Mouse (Mus musculus) embryonic facial prominence, embryonic 12.5 days (tissue): ENCODE results near the gene Rhof. TPM values are rescaled to one million over a fixed set of nuclear protein-coding genes. Genes with fewer than 3 reads are reported as not detected.
A peak's percentile ranks its signal among the peaks of the same experiment; 100 is the strongest.

ENCODE experiments used
- ATAC-seq: fragments of 200-750 bp; cut with Nextera tagmentation; 2 replicates; pipeline ENCODE4 v1.8.0; 2017; ENCODE audit not compliant: insufficient number of reproducible peaks, insufficient read depth, low FRiP score, low TSS enrichment
- H3K27ac ChIP-seq: fragments of 300-500 bp; sonication (generic); 2 replicates; pipeline ENCODE4 v1.5.1; 2016; ENCODE audit warnings: mild to moderate bottlenecking
- H3K27me3 ChIP-seq: fragments of 300-500 bp; sonication (generic); 2 replicates; pipeline ENCODE4 v1.6.1; 2016; ENCODE audit warnings: mild to moderate bottlenecking, moderate library complexity
- H3K36me3 ChIP-seq: fragments of 300-500 bp; sonication (generic); 2 replicates; pipeline ENCODE4 v1.6.1; 2016; ENCODE audit warnings: mild to moderate bottlenecking
- H3K4me1 ChIP-seq: fragments of 300-500 bp; sonication (generic); 2 replicates; pipeline ENCODE4 v1.6.1; 2016
- H3K4me2 ChIP-seq: fragments of 300-500 bp; sonication (generic); replicated peaks from 2 replicates; pipeline ENCODE4 v1.6.1; 2016; ENCODE audit warnings: mild to moderate bottlenecking, moderate library complexity
- H3K4me3 ChIP-seq: fragments of 300-500 bp; sonication (generic); 2 replicates; pipeline ENCODE4 v1.5.1; 2016; ENCODE audit warnings: mild to moderate bottlenecking
- H3K9ac ChIP-seq: fragments of 300-500 bp; sonication (generic); 2 replicates; pipeline ENCODE4 v1.6.1; 2016; ENCODE audit warnings: mild to moderate bottlenecking, moderate library complexity
- H3K9me3 ChIP-seq: fragments of 300-500 bp; sonication (generic); 2 replicates; pipeline ENCODE4 v1.6.1; 2016; ENCODE audit warnings: mild to moderate bottlenecking, moderate library complexity
- WGBS: fragments of 180-500 bp; shearing (Covaris S2); methylation state at CpG from one replicate; pipeline ENCODE4 v1.1.7; 2016; 5-methylcytosine and 5-hydroxymethylcytosine counted together
- polyA plus RNA-seq: library from polyadenylated mRNA; unstranded; fragments of >200 nt; fragmentation: Nextera tagmentation; extraction: Ambion mirVana; gene quantifications from 2 replicates; pipeline ENCODE4 v1.2.1, GENCODE M21; 2016

Gene Rhof
- polyA plus RNA-seq, 1 experiment from 2014 or later: 2.9 TPM

DNA sequence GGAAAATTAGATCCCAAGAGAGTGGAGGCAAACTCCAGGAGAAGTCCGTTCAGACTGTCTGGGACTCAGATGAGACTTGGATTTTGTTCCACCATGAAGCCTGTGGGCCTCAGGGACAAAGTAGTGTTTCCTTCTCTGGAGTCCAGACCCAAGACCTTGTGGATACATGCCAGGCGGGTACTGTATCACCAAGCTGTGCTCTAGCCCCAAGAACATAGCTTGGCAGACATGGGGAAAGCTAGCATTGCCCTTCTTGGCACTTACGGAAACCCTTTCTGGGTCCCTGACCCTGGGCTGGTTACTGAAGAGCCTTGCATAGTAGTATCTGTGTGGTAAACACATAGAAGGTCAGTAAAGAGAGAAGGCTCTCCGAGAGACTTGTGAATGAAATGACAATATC lies 27.0 kb upstream of the Rhof start:
- Histone ChIP-seq H3K27ac (no peak overlapping the region), H3K4me2 (no peak overlapping the region), H3K9ac (no peak overlapping the region), H3K4me1 (no peaks in the 10 kb centered on the region), H3K36me3 (peaks cover 86% of the 10 kb centered on the region), H3K4me3 (no peak overlapping the region), H3K9me3 (no peaks in the 10 kb centered on the region), H3K27me3 (no peaks in the 10 kb centered on the region)
- ATAC-seq: no peak
- 90% methylated on average over 4 of the region's 4 CpGs for WGBS

- ATAC-seq: no peak
- H3K27ac ChIP-seq: no peak overlapping the region
- H3K4me2 ChIP-seq: no peak overlapping the region
- 86% methylated on average over 4 of the region's 4 CpGs for WGBS
- no peak overlapping the region for H3K9ac ChIP-seq
- no peaks in the 10 kb centered on the region for H3K9me3 ChIP-seq
- H3K36me3 ChIP-seq: peaks cover 85% of the 10 kb centered on the region
- no peaks in the 10 kb centered on the region for H3K4me1 ChIP-seq
- H3K4me3 ChIP-seq: no peak overlapping the region
- no peaks in the 10 kb centered on the region for H3K27me3 ChIP-seq
Measured at GRCm38 (mm10) chr5:123157972-123158371, 25.5 kb upstream of the Rhof start.

DNA sequence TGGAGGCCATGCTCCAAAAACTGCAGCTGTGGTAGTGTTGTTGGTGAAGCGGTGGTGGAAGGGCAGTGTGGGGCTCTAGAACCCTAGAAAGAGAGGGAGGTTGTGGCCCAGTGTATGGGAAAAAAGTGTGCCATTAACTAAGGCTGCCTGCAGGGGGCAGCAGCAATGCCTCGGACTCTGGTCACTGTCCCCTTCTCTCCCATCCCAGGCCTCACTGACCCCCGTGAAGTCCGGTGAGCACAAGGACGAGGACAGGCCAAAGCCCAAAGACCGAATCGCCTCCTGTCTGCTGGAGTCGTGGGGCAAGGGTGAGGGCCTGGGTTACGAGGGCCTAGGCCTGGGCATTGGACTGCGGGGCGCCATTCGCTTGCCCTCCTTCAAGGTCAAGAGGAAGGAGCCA lies 24.3 kb upstream of the Rhof start:
- Histone ChIP-seq H3K9ac (no peak overlapping the region), H3K27me3 (no peaks in the 10 kb centered on the region), H3K36me3 (peaks cover 86% of the 10 kb centered on the region), H3K4me3 (no peak overlapping the region), H3K4me2 (no peak overlapping the region), H3K4me1 (no peaks in the 10 kb centered on the region), H3K9me3 (no peaks in the 10 kb centered on the region), H3K27ac (no peak overlapping the region)
- 91% methylated on average over 12 of the region's 12 CpGs for WGBS
- ATAC-seq: no peak

DNA sequence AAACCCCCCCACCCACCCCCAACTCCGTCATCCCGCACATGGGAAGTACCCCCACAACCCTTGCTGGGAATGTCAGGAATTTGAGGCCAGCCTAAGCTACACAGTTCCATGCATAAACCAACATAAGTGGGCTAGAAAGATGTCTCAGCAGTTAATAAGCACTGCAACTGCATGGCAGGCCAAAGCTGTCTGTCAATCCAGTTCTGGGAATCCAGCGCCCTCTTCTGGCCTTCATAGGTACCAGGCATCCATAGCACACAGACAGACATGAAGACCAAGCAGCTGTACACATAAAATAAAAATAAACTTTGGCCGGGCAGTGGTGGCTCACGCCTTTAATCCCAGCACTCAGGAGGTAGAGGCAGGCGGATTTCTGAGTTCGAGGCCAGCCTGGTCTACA lies 22.9 kb upstream of the Rhof start:
- no peak overlapping the region for H3K27ac ChIP-seq
- no peak overlapping the region for H3K4me2 ChIP-seq
- H3K4me1 ChIP-seq: peaks cover 9% of the 10 kb centered on the region
- ATAC-seq: no peak
- H3K4me3 ChIP-seq: no peak overlapping the region
- no peaks in the 10 kb centered on the region for H3K27me3 ChIP-seq
- no peak overlapping the region for H3K9ac ChIP-seq
- 56% methylated on average over 7 of the region's 7 CpGs for WGBS
- H3K36me3 ChIP-seq: peaks cover 83% of the 10 kb centered on the region
- no peaks in the 10 kb centered on the region for H3K9me3 ChIP-seq

- 62% methylated on average over 1 of the region's 1 CpGs for WGBS
- Histone ChIP-seq H3K27ac (no peak overlapping the region), H3K4me2 (no peak overlapping the region), H3K4me1 (peaks cover 32% of the 10 kb centered on the region), H3K4me3 (no peak overlapping the region), H3K9ac (no peak overlapping the region), H3K9me3 (no peaks in the 10 kb centered on the region), H3K36me3 (peaks cover 73% of the 10 kb centered on the region), H3K27me3 (no peaks in the 10 kb centered on the region)
- ATAC-seq: no peak
Measured at GRCm38 (mm10) chr5:123152901-123153300, 20.4 kb upstream of the Rhof start.

DNA sequence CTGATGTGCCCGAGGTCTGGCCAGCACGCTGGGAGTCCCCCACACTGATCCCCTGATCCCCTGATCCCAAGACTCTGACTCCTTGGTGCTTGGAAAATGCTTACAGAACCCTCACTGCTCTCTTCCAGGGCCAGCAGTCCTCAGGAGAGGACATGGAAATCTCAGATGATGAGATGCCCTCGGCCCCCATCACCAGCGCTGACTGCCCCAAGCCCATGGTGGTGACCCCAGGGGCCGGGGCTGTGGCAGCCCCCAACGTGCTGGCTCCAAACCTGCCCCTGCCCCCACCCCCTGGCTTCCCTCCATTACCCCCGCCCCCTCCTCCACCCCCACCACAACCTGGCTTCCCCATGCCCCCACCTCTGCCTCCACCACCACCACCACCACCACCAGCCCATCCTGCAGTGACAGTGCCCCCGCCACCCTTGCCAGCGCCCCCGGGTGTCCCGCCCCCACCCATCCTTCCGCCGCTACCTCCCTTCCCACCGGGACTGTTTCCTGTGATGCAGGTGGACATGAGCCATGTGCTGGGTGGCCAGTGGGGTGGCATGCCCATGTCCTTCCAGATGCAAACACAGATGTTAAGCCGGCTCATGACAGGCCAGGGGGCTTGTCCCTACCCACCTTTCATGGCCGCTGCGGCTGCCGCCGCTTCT lies 19.3 kb upstream of the Rhof start:
- Histone ChIP-seq H3K4me3 (no peak overlapping the region), H3K36me3 (peaks cover 73% of the 10 kb centered on the region), H3K9ac (no peak overlapping the region), H3K27me3 (no peaks in the 10 kb centered on the region), H3K27ac (no peak overlapping the region), H3K9me3 (no peaks in the 10 kb centered on the region), H3K4me1 (peaks cover 32% of the 10 kb centered on the region), H3K4me2 (no peak overlapping the region)
- WGBS: 92% methylated on average over 18 of the region's 19 CpGs
- no peak for ATAC-seq

DNA sequence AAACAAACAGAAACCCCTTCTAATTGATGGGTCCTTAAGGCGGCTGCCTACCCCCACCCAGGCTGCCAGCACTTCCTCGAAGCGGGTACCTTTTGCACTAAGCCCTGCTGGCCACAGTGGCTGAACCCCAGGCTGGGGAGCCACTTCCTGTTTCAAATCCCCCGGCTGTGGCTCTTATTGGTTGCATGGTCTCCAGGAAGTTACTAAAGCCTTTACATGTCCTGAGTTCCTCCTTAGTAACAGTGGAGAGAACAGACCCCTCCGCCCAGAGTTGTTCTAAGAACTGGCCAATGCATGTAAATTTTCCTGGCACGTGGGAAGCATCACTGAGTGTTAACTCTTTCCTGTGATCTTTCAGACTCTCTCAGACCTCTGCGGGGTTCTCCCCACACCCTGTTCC lies 18.6 kb upstream of the Rhof start:
- Histone ChIP-seq H3K27ac (no peak overlapping the region), H3K9me3 (no peaks in the 10 kb centered on the region), H3K9ac (0 out of 2 replicates have a peak overlapping the region, but pooled peaks have one; percentile 7), H3K4me3 (peak overlapping the region; percentile 30), H3K4me2 (peak overlapping the region; percentile 53), H3K36me3 (peaks cover 77% of the 10 kb centered on the region), H3K27me3 (no peaks in the 10 kb centered on the region), H3K4me1 (peaks cover 37% of the 10 kb centered on the region)
- no peak for ATAC-seq
- 35% methylated on average over 7 of the region's 7 CpGs for WGBS

DNA sequence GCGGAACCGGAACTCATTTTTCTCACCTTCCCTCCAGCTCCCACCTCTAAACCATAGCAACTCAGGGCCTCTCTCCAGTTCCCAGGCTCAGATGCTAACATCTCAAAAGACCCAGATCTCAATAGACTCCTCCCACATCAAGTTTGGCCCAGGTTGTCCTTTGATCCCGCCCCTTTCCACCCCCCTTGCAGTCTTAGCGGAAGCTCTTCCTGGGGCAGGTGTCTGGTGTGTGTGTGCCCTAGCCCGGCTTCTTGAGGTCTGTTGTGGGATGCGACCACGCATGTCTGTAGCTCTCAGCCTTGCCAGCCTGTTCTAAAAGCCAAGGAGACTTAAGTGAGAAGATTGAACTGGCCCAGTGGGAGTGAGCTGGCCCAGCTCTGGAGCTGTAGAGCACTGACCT lies 18.1 kb upstream of the Rhof start:
- no peaks in the 10 kb centered on the region for H3K9me3 ChIP-seq
- ATAC-seq: no peak
- H3K4me1 ChIP-seq: peaks cover 41% of the 10 kb centered on the region
- H3K9ac ChIP-seq: 0 out of 2 replicates have a peak overlapping the region, but pooled peaks have one; percentile 7
- H3K36me3 ChIP-seq: peaks cover 77% of the 10 kb centered on the region
- H3K4me2 ChIP-seq: peak overlapping the region; percentile 53
- peak overlapping the region; percentile 30 for H3K4me3 ChIP-seq
- H3K27ac ChIP-seq: no peak overlapping the region
- no peaks in the 10 kb centered on the region for H3K27me3 ChIP-seq
- WGBS: 37% methylated on average over 7 of the region's 7 CpGs

GRCm38 (mm10) chr5:123149451-123150400 lies 17.2 kb upstream of the Rhof start:
- Histone ChIP-seq H3K36me3 (peaks cover 72% of the 10 kb centered on the region), H3K9me3 (no peaks in the 10 kb centered on the region), H3K4me1 (peaks cover 50% of the 10 kb centered on the region), H3K4me2 (peak overlapping the region; percentile 53), H3K4me3 (peak overlapping the region; percentile 30), H3K9ac (peak overlapping the region; percentile 24; the same call in 1 of the 2 replicates), H3K27me3 (no peaks in the 10 kb centered on the region), H3K27ac (0 out of 2 replicates have a peak overlapping the region, but pooled peaks have one; percentile 37)
- WGBS: 6% methylated on average over 19 of the region's 19 CpGs
- ATAC-seq: peak; percentile 82

- WGBS: 87% methylated on average over 25 of the region's 25 CpGs
- no peak overlapping the region for H3K9ac ChIP-seq
- peaks cover 65% of the 10 kb centered on the region for H3K36me3 ChIP-seq
Measured at GRCm38 (mm10) chr5:123148073-123148722, 15.7 kb upstream of the Rhof start.

GRCm38 (mm10) chr5:123147569-123147968 lies 15.1 kb upstream of the Rhof start:
- no peak for ATAC-seq
- no peak overlapping the region for H3K4me2 ChIP-seq
- H3K9ac ChIP-seq: no peak overlapping the region
- peaks cover 62% of the 10 kb centered on the region for H3K4me1 ChIP-seq
- H3K36me3 ChIP-seq: peaks cover 58% of the 10 kb centered on the region
- 83% methylated on average over 17 of the region's 17 CpGs for WGBS
- H3K27me3 ChIP-seq: no peaks in the 10 kb centered on the region
- H3K9me3 ChIP-seq: no peaks in the 10 kb centered on the region
- no peak overlapping the region for H3K4me3 ChIP-seq
- no peak overlapping the region for H3K27ac ChIP-seq

More at GRCm38 (mm10) chr5:123148073-123148722, 15.7 kb upstream of the Rhof start:
- Histone ChIP-seq H3K27ac (no peak overlapping the region), H3K27me3 (no peaks in the 10 kb centered on the region), H3K4me1 (peaks cover 62% of the 10 kb centered on the region), H3K4me2 (no peak overlapping the region), H3K9me3 (no peaks in the 10 kb centered on the region), H3K4me3 (no peak overlapping the region)
- no peak for ATAC-seq
